Mouse (Mus musculus): ENCODE measurements around the gene Rbl1.

DNA sequence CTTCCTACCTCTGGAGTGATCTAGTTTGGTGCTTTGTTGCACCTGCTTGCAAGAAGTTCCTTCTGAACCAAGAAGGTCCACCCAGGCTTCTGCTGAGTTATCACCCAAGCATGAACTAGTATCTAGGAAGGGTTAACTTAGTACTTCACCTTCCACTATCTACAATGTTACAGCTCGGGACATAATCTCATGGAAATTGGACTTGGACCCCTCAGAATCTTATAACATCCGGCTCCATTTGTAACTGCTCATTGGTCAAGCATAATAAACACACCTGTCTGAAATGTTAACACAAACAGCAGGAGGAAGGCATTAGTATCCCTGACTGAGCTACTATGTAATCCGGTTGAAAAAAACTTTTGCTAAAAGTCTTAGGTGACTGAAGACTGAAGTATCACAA is 77.0 kb downstream of the Rbl1 start:
- TF ChIP-seq EP300 (IDR thresholded peaks at IDR 0.05) = no peak
- no peak for TF ChIP-seq CTCF (IDR thresholded peaks at IDR 0.05)
